Mouse (Mus musculus) midbrain, embryonic 15.5 days (tissue): ENCODE results near the gene Lyst. TPM values are rescaled to one million over a fixed set of nuclear protein-coding genes. Genes with fewer than 3 reads are reported as not detected.

ENCODE experiments used
- polyA plus RNA-seq: library from polyadenylated mRNA; unstranded; fragments of >200 nt; fragmentation: Nextera tagmentation; extraction: Ambion mirVana; gene quantifications from 2 replicates; pipeline ENCODE4 v1.2.1, GENCODE M21; 2015

The Lyst gene
- polyA plus RNA-seq, 1 experiment from 2014 or later: 5.6 TPM

Other genes with a start within 250 kb of the Lyst start
- gene Gpr137b, start 196.4 kb upstream of the Lyst start, polyA plus RNA-seq: 28.5 and 29.9 TPM in 2 replicates
- 38.6 and 42.2 TPM in 2 replicates for gene Nid1, start 152.8 kb upstream of the Lyst start, polyA plus RNA-seq
- gene Gng4, start 193.7 kb downstream of the Lyst start, polyA plus RNA-seq: 62.3 and 65.1 TPM in 2 replicates